ENCODE assay signal across 7 mouse cellular contexts in genomic region chr14:59200711-59201603, GRCm38 (mm10). TPM values are rescaled to one million over a fixed set of nuclear protein-coding genes. Genes with fewer than 3 reads are reported as not detected.
DNase-seq lines count a peak whose midpoint lies in the region; ATAC-seq lines count a peak whose summit lies in the region.

Gene Rcbtb1, plus strand, starts transcription at chr14:59201209.

- peak within 1 kb of the TSS; percentile 90 for H3K4me2 ChIP-seq in intestine, embryonic 16.5 days (ENCODE audit: low read depth, low read length)
- H3K4me2 ChIP-seq in midbrain, embryonic 11.5 days, result peak within 1 kb of the TSS; percentile 48

- H3K27ac ChIP-seq in intestine, embryonic 16.5 days (ENCODE audit: low read length), result peak within 1 kb of the TSS; percentile 98
- H3K27ac ChIP-seq in midbrain, embryonic 11.5 days (ENCODE audit: low read depth, low read length), result peak within 1 kb of the TSS; percentile 96

- ATAC-seq in intestine, embryonic 16.5 days, result peak; percentile 96
- ATAC-seq in midbrain, embryonic 11.5 days (ENCODE audit: low FRiP score), result peak; percentile 96

- peaks cover 14% of the 10 kb centered on the region for H3K4me1 ChIP-seq in intestine, embryonic 16.5 days (ENCODE audit: control insufficient read depth, insufficient read depth, low read length)
- H3K4me1 ChIP-seq in midbrain, embryonic 11.5 days (ENCODE audit: control insufficient read depth, insufficient read depth, low read length), result peaks cover 34% of the 10 kb centered on the region

- WGBS in intestine, embryonic 16.5 days, result under 1% methylated on average over 95 of the region's 96 CpGs
- under 1% methylated on average over 82 of the region's 96 CpGs for WGBS in midbrain, embryonic 11.5 days

- intact Hi-C loops in left cerebral cortex, postnatal 36 days (cut with DNase I), result loop anchor here (5.0 kb wide), 1 partner anchor 1129 kb away; the partner anchor contains the start of gene Fgf9

- H3K27me3 ChIP-seq in intestine, embryonic 16.5 days (replicated peaks; ENCODE audit: control insufficient read depth, insufficient read depth, low read length), result no peaks in the 10 kb centered on the region
- H3K27me3 ChIP-seq in midbrain, embryonic 11.5 days (ENCODE audit: control insufficient read depth, insufficient read depth, low read length), result no peaks in the 10 kb centered on the region

- H3K4me3 ChIP-seq in intestine, embryonic 16.5 days (ENCODE audit: low read length), result peak within 1 kb of the TSS; percentile 90
- peak within 1 kb of the TSS; percentile 88 for H3K4me3 ChIP-seq in midbrain, embryonic 11.5 days (ENCODE audit: low read depth, low read length)

- no peaks in the 10 kb centered on the region for H3K9me3 ChIP-seq in intestine, embryonic 16.5 days (ENCODE audit: control insufficient read depth, low read length)
- H3K9me3 ChIP-seq in midbrain, embryonic 11.5 days (ENCODE audit: control insufficient read depth, low read length), result no peaks in the 10 kb centered on the region

- peak within 1 kb of the TSS; percentile 95 for H3K9ac ChIP-seq in intestine, embryonic 16.5 days (ENCODE audit: low read depth, low read length)
- peak within 1 kb of the TSS; percentile 98 for H3K9ac ChIP-seq in midbrain, embryonic 11.5 days (ENCODE audit: low read length)

- DNase-seq in adrenal gland, adult 8-10 months, result peak; percentile 92
- DNase-seq in embryo, embryonic 9.5 days (ENCODE audit: extremely low spot score), result peak; percentile 95
- peak; percentile 80 to 91 for DNase-seq in gastrocnemius, postnatal 4 days (ENCODE audit: low spot score in 2 of 2)
- peak; percentile 91 to 94 for DNase-seq in left cerebral cortex, postnatal 36 days (ENCODE audit: low spot score in 2 of 2)
- peak; percentile 99 for DNase-seq in midbrain, embryonic 11.5 days (ENCODE audit: low spot score, missing footprints)
- DNase-seq in skeletal muscle tissue, adult 2 months (ENCODE audit: low read depth, low spot score), result peak; percentile 90

- no peaks in the 10 kb centered on the region for H3K36me3 ChIP-seq in intestine, embryonic 16.5 days (ENCODE audit: control insufficient read depth, insufficient read depth, low read length)
- no peaks in the 10 kb centered on the region for H3K36me3 ChIP-seq in midbrain, embryonic 11.5 days (ENCODE audit: control insufficient read depth, insufficient read depth, low read length)

RNA-seq across cellular contexts. Expression of gene Rcbtb1, which starts in this region (rescaled TPM):
- total RNA-seq in adrenal gland, adult 8-10 months (2022), result 10 to 100 TPM; 41.0 to 46.6 (median 44.5) TPM
- 10 to 100 TPM; 26.4 to 26.9 TPM for total RNA-seq in gastrocnemius, postnatal 4 days (2021)
- 46.4 and 51.0 TPM in 2 replicates for polyA plus RNA-seq in intestine, embryonic 16.5 days (2015; fragmentation: Nextera tagmentation; extraction: Ambion mirVana)
- total RNA-seq in left cerebral cortex, postnatal 36 days (2021), result 10 to 100 TPM; 29.2 to 29.3 TPM
- polyA plus RNA-seq in midbrain, embryonic 11.5 days (2014; fragmentation: Nextera tagmentation; extraction: Ambion mirVana), result 104 and 116 TPM in 2 replicates

Comparison
In these comparisons a context has a peak if more than half of its experiments do, and no peak if none do; other contexts are left out.
1. Peak in every context shown above with its lines: DNase-seq, ATAC-seq, H3K4me3 ChIP-seq and H3K27ac ChIP-seq.